In the genomic region with DNA sequence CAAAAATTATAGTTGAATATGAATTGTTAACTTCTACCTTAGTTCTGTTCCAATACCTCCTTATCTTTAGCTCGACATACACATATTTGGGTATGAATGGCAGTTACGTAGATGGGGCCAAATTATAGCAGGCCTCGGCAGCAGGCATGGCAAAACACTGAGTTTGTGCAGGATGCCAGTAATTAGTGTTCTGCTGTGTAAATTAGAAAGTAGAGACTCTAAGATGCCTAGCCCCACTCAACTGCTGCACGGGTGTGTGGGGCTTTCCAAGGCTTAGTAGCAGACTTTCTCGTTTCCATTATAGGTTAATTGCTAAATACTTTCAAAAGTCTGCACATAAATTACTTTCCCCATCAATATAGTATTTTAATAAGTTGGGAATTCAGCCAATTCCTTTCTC, we compare ENCODE assay signal across 19 mouse cellular contexts.
DNase-seq lines count a peak whose midpoint lies in the region; ATAC-seq and TF ChIP-seq lines count a peak whose summit lies in the region.
"Had no signal": no experiment of that assay in that cellular context is flagged by ENCODE, and none has a peak within 500 bp of the region (broad histone marks: within the 10 kb centered on the region; RNA-seq: fewer than 3 reads in every experiment).

No protein-coding gene starts in this region.

- no peak for DNase-seq in forebrain, embryonic 10.5 days (ENCODE audit: extremely low spot score, low spot score)
- DNase-seq in forebrain, postnatal 0 days, result no peak
- DNase-seq in limb, embryonic 14.5 days (ENCODE audit: low spot score), result peak; percentile 37
- DNase-seq in limb, embryonic 10.5 days (ENCODE audit: low spot score), result no peak
- no peak for DNase-seq in thymus, adult 2 months
- DNase-seq: adrenal gland, adult 2 months; adrenal gland, postnatal 10 days; adrenal gland, postnatal 25 days; B cell, adult 2 months; cerebellum, adult 11-12 months; cerebellum, adult 2 months; cerebellum, adult 9-10 months; cerebellum, postnatal 10 days; cerebellum, postnatal 25 days had no signal

- H3K4me2 ChIP-seq in forebrain, embryonic 13.5 days, result no peak overlapping the region
- no peak overlapping the region for H3K4me2 ChIP-seq in forebrain, embryonic 15.5 days (replicated peaks)
- no peak overlapping the region for H3K4me2 ChIP-seq in forebrain, postnatal 0 days (ENCODE audit: low read depth)
- no peak overlapping the region for H3K4me2 ChIP-seq in limb, embryonic 14.5 days (replicated peaks; ENCODE audit: low read depth, low read length, severe bottlenecking)
- H3K4me2 ChIP-seq: embryonic facial prominence, embryonic 12.5 days had no signal

- no peaks in the 10 kb centered on the region for H3K9me3 ChIP-seq in forebrain, embryonic 13.5 days (replicated peaks)
- H3K9me3 ChIP-seq in forebrain, embryonic 10.5 days, result no peaks in the 10 kb centered on the region
- no peaks in the 10 kb centered on the region for H3K9me3 ChIP-seq in forebrain, embryonic 15.5 days
- no peaks in the 10 kb centered on the region for H3K9me3 ChIP-seq in forebrain, postnatal 0 days (ENCODE audit: low read length)
- no peaks in the 10 kb centered on the region for H3K9me3 ChIP-seq in limb, embryonic 14.5 days (ENCODE audit: control insufficient read depth, low read length)
- no peaks in the 10 kb centered on the region for H3K9me3 ChIP-seq in limb, embryonic 10.5 days (replicated peaks)
- H3K9me3 ChIP-seq: embryonic facial prominence, embryonic 10.5 days; embryonic facial prominence, embryonic 12.5 days had no signal

- 0 out of 2 replicates have a peak, but pooled peaks have one; percentile 30 for ATAC-seq in forebrain, embryonic 13.5 days
- 0 out of 2 replicates have a peak, but pooled peaks have one; percentile 48 for ATAC-seq in forebrain, embryonic 15.5 days (replicated peaks)
- ATAC-seq in forebrain, postnatal 0 days, result no peak
- ATAC-seq in limb, embryonic 14.5 days (ENCODE audit: low FRiP score, low read depth), result no peak
- ATAC-seq: CD4-positive, CD25-positive, alpha-beta regulatory T cell, adult 4 months had no signal

- 55% methylated on average over 5 of the region's 5 CpGs for WGBS in forebrain, embryonic 13.5 days
- 87% methylated on average over 5 of the region's 5 CpGs for WGBS in forebrain, embryonic 10.5 days
- WGBS in forebrain, embryonic 15.5 days, result 34% methylated on average over 5 of the region's 5 CpGs
- WGBS in forebrain, postnatal 0 days, result 27% methylated on average over 5 of the region's 5 CpGs
- 39% methylated on average over 5 of the region's 5 CpGs for WGBS in limb, embryonic 14.5 days
- WGBS in limb, embryonic 10.5 days, result 78% methylated on average over 5 of the region's 5 CpGs
- 92% methylated on average over 5 of the region's 5 CpGs for WGBS in thymus, adult 2 months

- H3K36me3 ChIP-seq in forebrain, embryonic 13.5 days (ENCODE audit: poor library complexity, severe bottlenecking), result no peaks in the 10 kb centered on the region
- H3K36me3 ChIP-seq in forebrain, embryonic 10.5 days (replicated peaks), result no peaks in the 10 kb centered on the region
- H3K36me3 ChIP-seq in forebrain, embryonic 15.5 days, result no peaks in the 10 kb centered on the region
- H3K36me3 ChIP-seq in forebrain, postnatal 0 days (ENCODE audit: insufficient read depth), result no peaks in the 10 kb centered on the region
- H3K36me3 ChIP-seq in limb, embryonic 14.5 days (ENCODE audit: control insufficient read depth, insufficient read depth, low read length), result no peaks in the 10 kb centered on the region
- H3K36me3 ChIP-seq in limb, embryonic 10.5 days, result no peaks in the 10 kb centered on the region
- H3K36me3 ChIP-seq in thymus, adult 2 months (ENCODE audit: control insufficient read depth, insufficient read depth, low read length), result no peaks in the 10 kb centered on the region
- H3K36me3 ChIP-seq: embryonic facial prominence, embryonic 10.5 days; embryonic facial prominence, embryonic 12.5 days had no signal

- no peaks in the 10 kb centered on the region for H3K27me3 ChIP-seq in forebrain, embryonic 13.5 days
- no peaks in the 10 kb centered on the region for H3K27me3 ChIP-seq in forebrain, embryonic 10.5 days (ENCODE audit: poor library complexity, severe bottlenecking)
- H3K27me3 ChIP-seq in forebrain, embryonic 15.5 days, result no peaks in the 10 kb centered on the region
- H3K27me3 ChIP-seq in forebrain, postnatal 0 days (ENCODE audit: insufficient read depth, low read length), result no peaks in the 10 kb centered on the region
- H3K27me3 ChIP-seq in limb, embryonic 14.5 days (ENCODE audit: control insufficient read depth, insufficient read depth, low read length), result no peaks in the 10 kb centered on the region
- no peaks in the 10 kb centered on the region for H3K27me3 ChIP-seq in limb, embryonic 10.5 days (ENCODE audit: low read depth, poor library complexity, severe bottlenecking)
- no peaks in the 10 kb centered on the region for H3K27me3 ChIP-seq in thymus, adult 2 months (ENCODE audit: control insufficient read depth, insufficient read depth, low read length)
- H3K27me3 ChIP-seq: embryonic facial prominence, embryonic 12.5 days had no signal

- no peak overlapping the region for H3K9ac ChIP-seq in forebrain, embryonic 13.5 days
- H3K9ac ChIP-seq in forebrain, embryonic 15.5 days (replicated peaks), result no peak overlapping the region
- H3K9ac ChIP-seq in forebrain, postnatal 0 days, result no peak overlapping the region
- H3K9ac ChIP-seq in limb, embryonic 14.5 days (ENCODE audit: low read depth, low read length, severe bottlenecking), result no peak overlapping the region
- H3K9ac ChIP-seq: embryonic facial prominence, embryonic 12.5 days had no signal

- H3K4me1 ChIP-seq in forebrain, embryonic 13.5 days, result no peaks in the 10 kb centered on the region
- no peaks in the 10 kb centered on the region for H3K4me1 ChIP-seq in forebrain, embryonic 10.5 days
- H3K4me1 ChIP-seq in forebrain, embryonic 15.5 days, result no peaks in the 10 kb centered on the region
- no peaks in the 10 kb centered on the region for H3K4me1 ChIP-seq in forebrain, postnatal 0 days (ENCODE audit: insufficient read depth)
- H3K4me1 ChIP-seq in limb, embryonic 14.5 days (ENCODE audit: control insufficient read depth, insufficient read depth, low read length), result 0 out of 2 replicates have a peak, but pooled peaks cover 2% of the 10 kb centered on the region
- no peaks in the 10 kb centered on the region for H3K4me1 ChIP-seq in limb, embryonic 10.5 days
- no peaks in the 10 kb centered on the region for H3K4me1 ChIP-seq in thymus, adult 2 months (replicated peaks; ENCODE audit: control insufficient read depth, insufficient read depth, low read length)
- H3K4me1 ChIP-seq: embryonic facial prominence, embryonic 10.5 days; embryonic facial prominence, embryonic 12.5 days had no signal

- no peak for TF ChIP-seq POLR2A in limb, embryonic 14.5 days (IDR thresholded peaks at IDR 0.05; ENCODE audit: borderline replicate concordance, extremely low read depth, insufficient read depth, insufficient read length)
- no peak for TF ChIP-seq POLR2A in thymus, adult 2 months (IDR thresholded peaks at IDR 0.05; ENCODE audit: control insufficient read depth, extremely low read depth, insufficient read depth, low read length, poor library complexity)

- no peak for TF ChIP-seq CTCF in forebrain, postnatal 0 days (IDR thresholded peaks at IDR 0.05; ENCODE audit: low read depth)
- no peak for TF ChIP-seq CTCF in thymus, adult 2 months (IDR thresholded peaks at IDR 0.05; ENCODE audit: borderline replicate concordance, control insufficient read depth, extremely low read depth, insufficient read depth, low read length, poor library complexity)

- no peak overlapping the region for H3K4me3 ChIP-seq in forebrain, embryonic 13.5 days
- H3K4me3 ChIP-seq in forebrain, embryonic 10.5 days, result no peak overlapping the region
- H3K4me3 ChIP-seq in forebrain, embryonic 15.5 days, result no peak overlapping the region
- H3K4me3 ChIP-seq in forebrain, postnatal 0 days (ENCODE audit: low read depth, low read length), result no peak overlapping the region
- H3K4me3 ChIP-seq in limb, embryonic 14.5 days (replicated peaks; ENCODE audit: low read length), result no peak overlapping the region
- H3K4me3 ChIP-seq in limb, embryonic 10.5 days, result no peak overlapping the region
- H3K4me3 ChIP-seq in thymus, adult 2 months (ENCODE audit: control insufficient read depth, insufficient read depth, low read length), result no peak overlapping the region
- H3K4me3 ChIP-seq: embryonic facial prominence, embryonic 10.5 days; embryonic facial prominence, embryonic 12.5 days had no signal

- no peak overlapping the region for H3K27ac ChIP-seq in forebrain, embryonic 13.5 days
- no peak overlapping the region for H3K27ac ChIP-seq in forebrain, embryonic 10.5 days
- no peak overlapping the region for H3K27ac ChIP-seq in forebrain, embryonic 15.5 days (replicated peaks)
- H3K27ac ChIP-seq in forebrain, postnatal 0 days (ENCODE audit: low read depth, low read length), result no peak overlapping the region
- H3K27ac ChIP-seq in limb, embryonic 14.5 days (replicated peaks; ENCODE audit: low read depth, low read length), result no peak overlapping the region
- no peak overlapping the region for H3K27ac ChIP-seq in limb, embryonic 10.5 days
- H3K27ac ChIP-seq in thymus, adult 2 months (ENCODE audit: control insufficient read depth, insufficient read depth, low read length), result no peak overlapping the region
- H3K27ac ChIP-seq: embryonic facial prominence, embryonic 10.5 days; embryonic facial prominence, embryonic 12.5 days had no signal

Comparison
In these comparisons a context has a peak if more than half of its experiments do, and no peak if none do; other contexts are left out.
1. ATAC-seq: peak in forebrain, embryonic 13.5 days (single experiment) and forebrain, embryonic 15.5 days (single experiment); none in forebrain, postnatal 0 days (single experiment) and limb, embryonic 14.5 days (single experiment).